Mouse (Mus musculus): Measurements from ENCODE around the gene Engase. TPM values are rescaled to one million over a fixed set of nuclear protein-coding genes. Genes with fewer than 3 reads are reported as not detected.
A peak's percentile ranks its signal among the peaks of the same experiment; 100 is the strongest.

The Engase gene
- polyA plus RNA-seq, 1 experiment from 2014 or later: 6.1 TPM

GRCm38 (mm10) chr11:118485338-118485737, 8.7 kb downstream of the Engase start:
- 73% methylated on average over 11 of the region's 11 CpGs for WGBS
- Histone ChIP-seq H3K4me1 (ENCODE audit: insufficient read depth, low read length) (peaks cover 15% of the 10 kb centered on the region; the same call in 1 of the 2 replicates), H3K9ac (replicated peaks; ENCODE audit: low read length) (no peak overlapping the region), H3K27ac (ENCODE audit: low read length) (no peak overlapping the region), H3K4me2 (replicated peaks; ENCODE audit: low read depth, low read length) (no peak overlapping the region), H3K36me3 (ENCODE audit: insufficient read depth, low read length) (peaks cover 12% of the 10 kb centered on the region; the same call in 1 of the 2 replicates), H3K4me3 (ENCODE audit: low read length) (no peak overlapping the region), H3K9me3 (ENCODE audit: low read length) (no peaks in the 10 kb centered on the region), H3K27me3 (ENCODE audit: insufficient read depth, low read length) (peaks cover 3% of the 10 kb centered on the region; the same call in 1 of the 2 replicates)
- no peak for ATAC-seq (ENCODE audit: low FRiP score, low TSS enrichment)

GRCm38 (mm10) chr11:118485780-118486179, 9.2 kb downstream of the Engase start:
- no peak overlapping the region for H3K9ac ChIP-seq (replicated peaks; ENCODE audit: low read length)
- peaks cover 12% of the 10 kb centered on the region; the same call in 1 of the 2 replicates for H3K36me3 ChIP-seq (ENCODE audit: insufficient read depth, low read length)
- H3K27me3 ChIP-seq (ENCODE audit: insufficient read depth, low read length): peaks cover 6% of the 10 kb centered on the region; the same call in 1 of the 2 replicates
- H3K9me3 ChIP-seq (ENCODE audit: low read length): no peaks in the 10 kb centered on the region
- no peak overlapping the region for H3K4me3 ChIP-seq (ENCODE audit: low read length)
- 87% methylated on average over 3 of the region's 3 CpGs for WGBS
- H3K4me2 ChIP-seq (replicated peaks; ENCODE audit: low read depth, low read length): no peak overlapping the region
- ATAC-seq (ENCODE audit: low FRiP score, low TSS enrichment): no peak
- H3K4me1 ChIP-seq (ENCODE audit: insufficient read depth, low read length): peaks cover 18% of the 10 kb centered on the region; the same call in 1 of the 2 replicates
- H3K27ac ChIP-seq (ENCODE audit: low read length): no peak overlapping the region

GRCm38 (mm10) chr11:118486281-118486680, 9.7 kb downstream of the Engase start:
- H3K27me3 ChIP-seq (ENCODE audit: insufficient read depth, low read length): peaks cover 6% of the 10 kb centered on the region; the same call in 1 of the 2 replicates
- H3K9ac ChIP-seq (replicated peaks; ENCODE audit: low read length): no peak overlapping the region
- H3K4me1 ChIP-seq (ENCODE audit: insufficient read depth, low read length): peaks cover 18% of the 10 kb centered on the region; the same call in 1 of the 2 replicates
- no peak overlapping the region for H3K27ac ChIP-seq (ENCODE audit: low read length)
- H3K4me2 ChIP-seq (replicated peaks; ENCODE audit: low read depth, low read length): no peak overlapping the region
- H3K36me3 ChIP-seq (ENCODE audit: insufficient read depth, low read length): peaks cover 12% of the 10 kb centered on the region; the same call in 1 of the 2 replicates
- ATAC-seq (ENCODE audit: low FRiP score, low TSS enrichment): no peak
- no peaks in the 10 kb centered on the region for H3K9me3 ChIP-seq (ENCODE audit: low read length)
- 91% methylated on average over 6 of the region's 6 CpGs for WGBS
- no peak overlapping the region for H3K4me3 ChIP-seq (ENCODE audit: low read length)

GRCm38 (mm10) chr11:118486881-118487772, 10.5 kb downstream of the Engase start:
- no peak overlapping the region for H3K9ac ChIP-seq (replicated peaks; ENCODE audit: low read length)
- peaks cover 18% of the 10 kb centered on the region; the same call in 1 of the 2 replicates for H3K4me1 ChIP-seq (ENCODE audit: insufficient read depth, low read length)
- H3K36me3 ChIP-seq (ENCODE audit: insufficient read depth, low read length): peaks cover 12% of the 10 kb centered on the region; the same call in 1 of the 2 replicates
- 80% methylated on average over 29 of the region's 29 CpGs for WGBS
- H3K4me2 ChIP-seq (replicated peaks; ENCODE audit: low read depth, low read length): no peak overlapping the region
- ATAC-seq (ENCODE audit: low FRiP score, low TSS enrichment): no peak
- H3K27me3 ChIP-seq (ENCODE audit: insufficient read depth, low read length): peaks cover 6% of the 10 kb centered on the region; the same call in 1 of the 2 replicates
- no peak overlapping the region for H3K4me3 ChIP-seq (ENCODE audit: low read length)
- H3K27ac ChIP-seq (ENCODE audit: low read length): no peak overlapping the region
- H3K9me3 ChIP-seq (ENCODE audit: low read length): no peaks in the 10 kb centered on the region

GRCm38 (mm10) chr11:118488191-118488906, 11.7 kb downstream of the Engase start:
- Histone ChIP-seq H3K4me1 (ENCODE audit: insufficient read depth, low read length) (peaks cover 18% of the 10 kb centered on the region; the same call in 1 of the 2 replicates), H3K9ac (replicated peaks; ENCODE audit: low read length) (no peak overlapping the region), H3K27ac (ENCODE audit: low read length) (no peak overlapping the region), H3K27me3 (ENCODE audit: insufficient read depth, low read length) (peaks cover 6% of the 10 kb centered on the region; the same call in 1 of the 2 replicates), H3K4me3 (ENCODE audit: low read length) (no peak overlapping the region), H3K9me3 (ENCODE audit: low read length) (no peaks in the 10 kb centered on the region), H3K4me2 (replicated peaks; ENCODE audit: low read depth, low read length) (no peak overlapping the region), H3K36me3 (ENCODE audit: insufficient read depth, low read length) (0 out of 2 replicates have a peak, but pooled peaks cover 6% of the 10 kb centered on the region)
- WGBS: 68% methylated on average over 8 of the region's 8 CpGs
- peak; percentile 33; the same call in 1 of the 2 replicates for ATAC-seq (ENCODE audit: low FRiP score, low TSS enrichment)

GRCm38 (mm10) chr11:118488907-118489270, 12.3 kb downstream of the Engase start:
- Histone ChIP-seq H3K4me2 (replicated peaks; ENCODE audit: low read depth, low read length) (no peak overlapping the region), H3K27me3 (ENCODE audit: insufficient read depth, low read length) (peaks cover 6% of the 10 kb centered on the region; the same call in 1 of the 2 replicates), H3K4me1 (ENCODE audit: insufficient read depth, low read length) (peaks cover 18% of the 10 kb centered on the region; the same call in 1 of the 2 replicates), H3K9me3 (ENCODE audit: low read length) (no peaks in the 10 kb centered on the region), H3K4me3 (ENCODE audit: low read length) (no peak overlapping the region), H3K36me3 (ENCODE audit: insufficient read depth, low read length) (0 out of 2 replicates have a peak, but pooled peaks cover 6% of the 10 kb centered on the region), H3K27ac (ENCODE audit: low read length) (no peak overlapping the region), H3K9ac (replicated peaks; ENCODE audit: low read length) (no peak overlapping the region)
- no peak for ATAC-seq (ENCODE audit: low FRiP score, low TSS enrichment)
- WGBS: 38% methylated on average over 12 of the region's 12 CpGs

- Histone ChIP-seq H3K4me3 (ENCODE audit: low read length) (no peak overlapping the region), H3K4me1 (ENCODE audit: insufficient read depth, low read length) (peaks cover 30% of the 10 kb centered on the region), H3K9ac (replicated peaks; ENCODE audit: low read length) (no peak overlapping the region), H3K27me3 (ENCODE audit: insufficient read depth, low read length) (peaks cover 6% of the 10 kb centered on the region; the same call in 1 of the 2 replicates), H3K27ac (ENCODE audit: low read length) (no peak overlapping the region), H3K9me3 (ENCODE audit: low read length) (no peaks in the 10 kb centered on the region), H3K4me2 (replicated peaks; ENCODE audit: low read depth, low read length) (peak overlapping the region; percentile 31; the same call in 1 of the 2 replicates), H3K36me3 (ENCODE audit: insufficient read depth, low read length) (no peaks in the 10 kb centered on the region)
- 23% methylated on average over 22 of the region's 22 CpGs for WGBS
- ATAC-seq (ENCODE audit: low FRiP score, low TSS enrichment): no peak
These were observed 14.1 kb downstream of the Engase start for GRCm38 (mm10) chr11:118490566-118491218.

- no peaks in the 10 kb centered on the region for H3K36me3 ChIP-seq (ENCODE audit: insufficient read depth, low read length)
These were observed 14.6 kb downstream of the Engase start for GRCm38 (mm10) chr11:118491230-118491629.

GRCm38 (mm10) chr11:118493458-118493857, 16.8 kb downstream of the Engase start:
- Histone ChIP-seq H3K4me1 (ENCODE audit: insufficient read depth, low read length) (peaks cover 39% of the 10 kb centered on the region), H3K27me3 (ENCODE audit: insufficient read depth, low read length) (peaks cover 6% of the 10 kb centered on the region), H3K9me3 (ENCODE audit: low read length) (no peaks in the 10 kb centered on the region), H3K4me3 (ENCODE audit: low read length) (no peak overlapping the region), H3K4me2 (replicated peaks; ENCODE audit: low read depth, low read length) (no peak overlapping the region), H3K27ac (ENCODE audit: low read length) (no peak overlapping the region), H3K9ac (replicated peaks; ENCODE audit: low read length) (no peak overlapping the region), H3K36me3 (ENCODE audit: insufficient read depth, low read length) (no peaks in the 10 kb centered on the region)
- no peak for ATAC-seq (ENCODE audit: low FRiP score, low TSS enrichment)
- WGBS: 84% methylated on average over 2 of the region's 2 CpGs

More at GRCm38 (mm10) chr11:118491230-118491629, 14.6 kb downstream of the Engase start:
- H3K9ac ChIP-seq (replicated peaks; ENCODE audit: low read length): no peak overlapping the region
- H3K4me2 ChIP-seq (replicated peaks; ENCODE audit: low read depth, low read length): no peak overlapping the region
- H3K27me3 ChIP-seq (ENCODE audit: insufficient read depth, low read length): peaks cover 6% of the 10 kb centered on the region; the same call in 1 of the 2 replicates
- ATAC-seq (ENCODE audit: low FRiP score, low TSS enrichment): no peak
- 87% methylated on average over 7 of the region's 7 CpGs for WGBS
- H3K4me1 ChIP-seq (ENCODE audit: insufficient read depth, low read length): peaks cover 36% of the 10 kb centered on the region
- H3K4me3 ChIP-seq (ENCODE audit: low read length): no peak overlapping the region
- H3K27ac ChIP-seq (ENCODE audit: low read length): no peak overlapping the region
- H3K9me3 ChIP-seq (ENCODE audit: low read length): no peaks in the 10 kb centered on the region

All from kidney, embryonic 16.5 days (tissue).